Mouse (Mus musculus) liver, embryonic 11.5 days (tissue): Measurements from ENCODE around the gene Brd3os. TPM values are rescaled to one million over a fixed set of nuclear protein-coding genes. Genes with fewer than 3 reads are reported as not detected.

Experiments
- ATAC-seq: fragments of 200-750 bp; cut with Nextera tagmentation; replicated peaks from 2 replicates; pipeline ENCODE4 v1.8.0; 2017; ENCODE audit warnings: moderate number of reproducible peaks, mild to moderate bottlenecking, moderate TSS enrichment, moderate library complexity; ENCODE audit not compliant: low FRiP score
- DNase-seq: peaks from one replicate; pipeline ENCODE4 v3.0.0-alpha.2; 2017; ENCODE audit warnings: low spot score
- H3K27ac ChIP-seq: fragments of 300-500 bp; sonication (generic); 2 replicates; pipeline ENCODE4 v1.5.1; 2014; ENCODE audit warnings: mild to moderate bottlenecking, low read depth, low read length, control low read depth
- H3K27me3 ChIP-seq: fragments of 300-500 bp; sonication (generic); replicated peaks from 2 replicates; pipeline ENCODE4 v1.6.1; 2014; ENCODE audit warnings: low read length, mixed read lengths; ENCODE audit not compliant: control insufficient read depth, insufficient read depth
- H3K36me3 ChIP-seq: fragments of 300-500 bp; sonication (generic); 2 replicates; pipeline ENCODE4 v1.6.1; 2014; ENCODE audit warnings: mild to moderate bottlenecking, low read length, moderate library complexity, mixed read lengths; ENCODE audit not compliant: control insufficient read depth, insufficient read depth
- H3K4me1 ChIP-seq: fragments of 300-500 bp; sonication (generic); replicated peaks from 2 replicates; pipeline ENCODE4 v1.6.1; 2014; ENCODE audit warnings: low read length, mixed read lengths; ENCODE audit not compliant: control insufficient read depth, insufficient read depth
- H3K4me2 ChIP-seq: fragments of 300-500 bp; sonication (generic); 2 replicates; pipeline ENCODE4 v1.6.1; 2014; ENCODE audit warnings: mild to moderate bottlenecking, control low read depth, moderate library complexity
- H3K4me3 ChIP-seq: fragments of 300-500 bp; sonication (generic); 2 replicates; pipeline ENCODE4 v1.5.1; 2014; ENCODE audit warnings: low read depth, low read length, control low read depth
- H3K9ac ChIP-seq: fragments of 300-500 bp; sonication (generic); 2 replicates; pipeline ENCODE4 v1.6.1; 2014; ENCODE audit warnings: low read depth, low read length, control low read depth
- H3K9me3 ChIP-seq: fragments of 300-500 bp; sonication (generic); 2 replicates; pipeline ENCODE4 v1.6.1; 2016; ENCODE audit warnings: low read length, inconsistent platforms, mixed read lengths; ENCODE audit not compliant: control insufficient read depth
- WGBS: fragments of 180-500 bp; shearing (Covaris S2); extraction: QIAGEN DNeasy Blood & Tissue Kit; methylation state at CpG from one replicate; pipeline ENCODE4 v1.1.7; 2014; 5-methylcytosine and 5-hydroxymethylcytosine counted together
- polyA plus RNA-seq: library from polyadenylated mRNA; unstranded; fragments of >200 nt; fragmentation: Nextera tagmentation; extraction: Ambion mirVana; gene quantifications from 2 replicates; pipeline ENCODE4 v1.2.1, GENCODE M21; 2014

The Brd3os gene
- polyA plus RNA-seq, 1 experiment from 2014 or later, result 2.8 TPM

DNA sequence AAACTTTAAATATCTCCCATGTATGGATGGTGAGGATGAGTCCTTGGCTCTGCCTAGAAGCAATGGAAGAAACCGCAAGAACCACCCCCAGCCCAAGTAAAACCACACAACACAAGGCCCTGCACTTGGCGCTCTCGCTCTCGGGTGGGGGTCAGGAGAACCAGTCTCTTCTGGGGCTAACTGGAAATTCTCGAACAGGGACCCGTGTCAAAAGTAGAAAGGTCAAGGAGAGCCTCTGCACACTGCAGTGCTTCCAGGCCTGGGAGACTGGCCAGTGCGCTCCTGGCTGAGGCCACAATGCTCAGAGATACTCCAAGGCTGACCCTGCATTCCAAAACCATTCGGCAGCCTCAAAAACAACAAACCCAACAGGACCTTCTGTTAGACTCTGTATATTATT is 4.7 kb downstream of the Brd3os start:
- Histone ChIP-seq H3K4me2 (no peak overlapping the region), H3K36me3 (peaks cover 41% of the 10 kb centered on the region)
- 92% methylated on average over 8 of the region's 8 CpGs for WGBS

GRCm38 (mm10) chr2:27447782-27448181 is 5.7 kb downstream of the Brd3os start:
- 88% methylated on average over 5 of the region's 5 CpGs for WGBS
- ATAC-seq, result no peak

More for the DNA sequence above, 4.7 kb downstream of the Brd3os start:
- DNase-seq (no peak), ATAC-seq (no peak)
- Histone ChIP-seq H3K27me3 (no peaks in the 10 kb centered on the region), H3K9ac (no peak overlapping the region), H3K4me1 (peaks cover 7% of the 10 kb centered on the region; the same call in 1 of the 2 replicates), H3K27ac (no peak overlapping the region), H3K9me3 (no peaks in the 10 kb centered on the region), H3K4me3 (no peak overlapping the region)

GRCm38 (mm10) chr2:27450226-27450625 is 8.1 kb downstream of the Brd3os start:
- ATAC-seq (no peak), DNase-seq (no peak)
- no peak overlapping the region for H3K4me3 ChIP-seq
- WGBS, result 82% methylated on average over 14 of the region's 14 CpGs
- H3K4me1 ChIP-seq, result no peaks in the 10 kb centered on the region
- no peak overlapping the region for H3K4me2 ChIP-seq
- H3K36me3 ChIP-seq, result peaks cover 72% of the 10 kb centered on the region
- no peak overlapping the region for H3K27ac ChIP-seq
- H3K27me3 ChIP-seq, result no peaks in the 10 kb centered on the region
- H3K9ac ChIP-seq, result no peak overlapping the region
- no peaks in the 10 kb centered on the region for H3K9me3 ChIP-seq

More at GRCm38 (mm10) chr2:27447782-27448181, 5.7 kb downstream of the Brd3os start:
- Histone ChIP-seq H3K36me3 (peaks cover 48% of the 10 kb centered on the region), H3K9me3 (no peaks in the 10 kb centered on the region), H3K4me3 (no peak overlapping the region), H3K27ac (no peak overlapping the region), H3K9ac (no peak overlapping the region), H3K4me2 (no peak overlapping the region), H3K27me3 (no peaks in the 10 kb centered on the region), H3K4me1 (peaks cover 3% of the 10 kb centered on the region; the same call in 1 of the 2 replicates)
- no peak for DNase-seq

DNA sequence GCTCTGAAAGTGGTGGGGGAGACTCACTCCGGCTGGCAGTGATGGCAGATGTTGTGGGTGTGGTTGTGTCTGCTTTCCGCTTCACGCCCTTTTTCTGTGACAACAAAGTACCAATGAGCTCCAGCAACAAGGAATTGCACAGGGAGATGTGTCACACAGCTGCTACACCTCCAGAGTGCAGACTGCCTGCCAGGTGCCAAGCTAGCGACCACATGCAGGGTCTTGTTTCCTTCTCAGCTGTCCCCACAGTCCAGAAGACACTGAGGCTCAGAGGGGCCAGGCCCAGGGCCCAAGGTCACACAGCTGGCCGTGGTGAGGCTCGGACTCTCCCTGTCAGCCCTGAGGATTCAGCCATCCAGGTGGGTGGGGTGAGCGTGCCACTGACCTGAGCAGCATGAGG is 17.6 kb downstream of the Brd3os start:
- H3K27me3 ChIP-seq, result no peaks in the 10 kb centered on the region
- no peak overlapping the region for H3K4me2 ChIP-seq
- no peak overlapping the region for H3K27ac ChIP-seq
- no peak for ATAC-seq
- H3K36me3 ChIP-seq, result peaks cover 72% of the 10 kb centered on the region
- DNase-seq, result no peak
- H3K4me1 ChIP-seq, result no peaks in the 10 kb centered on the region
- no peak overlapping the region for H3K4me3 ChIP-seq
- H3K9ac ChIP-seq, result no peak overlapping the region
- WGBS, result 89% methylated on average over 7 of the region's 7 CpGs
- H3K9me3 ChIP-seq, result no peaks in the 10 kb centered on the region

DNA sequence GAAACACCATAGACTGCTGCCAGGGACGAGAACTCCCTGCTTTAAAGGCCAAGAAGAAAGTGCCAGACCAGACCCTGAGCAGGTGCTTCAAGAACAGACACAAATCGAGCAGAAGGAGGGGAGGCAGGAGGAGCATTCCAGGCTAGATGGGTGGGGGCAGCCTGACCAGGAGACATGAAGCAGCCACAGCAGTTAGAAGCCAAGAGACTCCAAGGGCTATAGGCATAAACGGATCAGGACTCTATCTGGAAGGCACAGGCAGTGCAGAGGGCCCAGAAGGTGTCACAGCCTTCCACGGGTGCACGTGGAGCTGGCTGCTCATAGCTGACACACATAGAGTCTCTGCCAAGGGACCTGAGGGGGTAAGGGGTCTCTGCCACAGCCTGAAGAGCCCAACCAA is 18.0 kb downstream of the Brd3os start:
- Histone ChIP-seq H3K27me3 (no peaks in the 10 kb centered on the region), H3K4me3 (no peak overlapping the region), H3K4me1 (no peaks in the 10 kb centered on the region), H3K9ac (no peak overlapping the region), H3K27ac (no peak overlapping the region), H3K9me3 (no peaks in the 10 kb centered on the region), H3K4me2 (no peak overlapping the region), H3K36me3 (peaks cover 69% of the 10 kb centered on the region)
- DNase-seq (no peak), ATAC-seq (no peak)
- 85% methylated on average over 5 of the region's 5 CpGs for WGBS

- no peaks in the 10 kb centered on the region for H3K9me3 ChIP-seq
- DNase-seq (no peak), ATAC-seq (no peak)
- WGBS, result 70% methylated on average over 9 of the region's 9 CpGs
- no peaks in the 10 kb centered on the region for H3K27me3 ChIP-seq
- peaks cover 68% of the 10 kb centered on the region for H3K36me3 ChIP-seq
- H3K9ac ChIP-seq, result no peak overlapping the region
- no peak overlapping the region for H3K4me2 ChIP-seq
- no peak overlapping the region for H3K4me3 ChIP-seq
- H3K4me1 ChIP-seq, result no peaks in the 10 kb centered on the region
- H3K27ac ChIP-seq, result no peak overlapping the region
Observed at GRCm38 (mm10) chr2:27460651-27461050, 18.5 kb downstream of the Brd3os start.

DNA sequence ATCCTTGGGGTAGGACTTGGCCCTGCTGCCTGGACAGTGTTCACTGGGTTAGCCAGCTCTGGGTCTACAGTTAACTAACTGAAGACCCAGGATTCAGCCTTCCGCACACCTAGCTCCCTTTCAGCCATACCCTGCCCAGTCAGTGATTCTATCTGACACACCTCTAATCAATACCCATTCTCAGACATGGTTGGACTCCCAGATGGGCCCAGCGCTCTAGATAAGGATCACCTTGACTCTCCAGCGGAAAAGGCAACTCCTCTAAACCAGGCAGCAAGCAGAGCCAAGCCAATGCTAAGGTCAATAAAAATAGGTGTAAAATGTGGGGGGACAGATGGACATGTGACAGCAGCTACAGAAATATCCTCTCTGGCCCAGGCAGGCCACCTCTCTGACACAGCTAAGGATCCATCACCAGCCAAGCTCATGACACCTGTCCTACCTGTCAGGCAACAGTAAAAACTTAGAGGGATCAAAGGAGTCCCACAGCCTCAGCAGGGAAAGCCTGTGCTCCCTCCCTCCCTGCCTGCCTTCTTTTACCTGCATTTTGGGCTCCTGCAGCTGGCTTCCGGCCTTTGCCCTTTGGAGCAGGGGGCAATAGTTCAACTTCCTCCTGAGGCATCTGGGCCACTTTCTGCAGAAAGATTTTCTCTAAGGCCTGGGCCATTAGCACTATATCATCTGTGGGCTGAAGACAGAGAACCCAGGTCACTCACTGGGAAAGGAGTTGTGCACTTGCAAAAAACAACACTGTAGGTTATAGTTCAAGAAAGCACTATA is 19.9 kb downstream of the Brd3os start:
- no peak overlapping the region for H3K4me3 ChIP-seq
- H3K36me3 ChIP-seq, result peaks cover 60% of the 10 kb centered on the region
- ATAC-seq, result no peak

DNA sequence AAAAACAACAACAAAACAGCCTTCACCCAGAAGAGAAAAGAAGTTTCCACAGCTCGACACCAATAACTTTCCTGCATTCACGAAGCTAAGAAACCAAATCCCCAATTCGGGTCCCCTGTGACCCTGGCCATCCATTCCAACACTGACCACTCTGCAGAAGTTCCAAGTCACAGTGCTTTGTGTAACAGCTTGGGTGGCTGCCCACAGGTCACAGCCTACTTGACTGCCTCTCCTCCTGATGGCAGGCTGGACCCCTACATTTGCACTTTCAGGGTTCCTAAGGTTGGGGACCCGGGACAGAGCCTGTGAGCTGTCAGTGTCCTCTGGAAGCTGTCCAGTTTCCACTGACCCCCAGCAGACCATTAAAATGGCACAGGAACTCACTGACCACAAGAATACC is 20.8 kb downstream of the Brd3os start:
- Histone ChIP-seq H3K4me2 (no peak overlapping the region), H3K27ac (no peak overlapping the region), H3K27me3 (no peaks in the 10 kb centered on the region), H3K4me1 (0 out of 2 replicates have a peak, but pooled peaks cover under 1% of the 10 kb centered on the region), H3K36me3 (peaks cover 54% of the 10 kb centered on the region), H3K9me3 (no peaks in the 10 kb centered on the region), H3K9ac (no peak overlapping the region), H3K4me3 (no peak overlapping the region)
- WGBS, result 90% methylated on average over 4 of the region's 4 CpGs
- no peak for DNase-seq
- no peak for ATAC-seq

More for the DNA sequence above, 19.9 kb downstream of the Brd3os start:
- Histone ChIP-seq H3K4me2 (no peak overlapping the region), H3K27me3 (no peaks in the 10 kb centered on the region), H3K9me3 (no peaks in the 10 kb centered on the region), H3K27ac (no peak overlapping the region), H3K4me1 (no peaks in the 10 kb centered on the region), H3K9ac (no peak overlapping the region)
- WGBS, result 78% methylated on average over 4 of the region's 4 CpGs
- no peak for DNase-seq
